Mouse (Mus musculus): ENCODE measurements around the gene Phex. TPM values are rescaled to one million over a fixed set of nuclear protein-coding genes. Genes with fewer than 3 reads are reported as not detected.

Gene Phex
- total RNA-seq, 1 experiment, result 0.36 TPM

GRCm38 (mm10) chrX:157434768-157435167 is 19.7 kb upstream of the Phex start:
- no peak overlapping the region for H3K27ac ChIP-seq (ENCODE audit: insufficient read depth, low read depth, low read length, poor library complexity, severe bottlenecking)
- H3K4me3 ChIP-seq (ENCODE audit: insufficient read depth in 1 of 2, low read depth in 1 of 2, low read length in 2 of 2, poor library complexity in 1 of 2, severe bottlenecking in 1 of 2), result no peak overlapping the region
- no peak overlapping the region for H3K9ac ChIP-seq (ENCODE audit: insufficient read depth, low read depth, low read length, poor library complexity, severe bottlenecking)
- no peaks in the 10 kb centered on the region for H3K4me1 ChIP-seq (ENCODE audit: control insufficient read depth in 2 of 2, insufficient read depth in 2 of 2, low read length in 2 of 2, poor library complexity in 1 of 2)
- H3K36me3 ChIP-seq (ENCODE audit: control insufficient read depth, insufficient read depth, low read length, poor library complexity, severe bottlenecking), result peaks cover 3% of the 10 kb centered on the region; the same call in 1 of the 2 replicates
- no peak for TF ChIP-seq ZNF384 (IDR thresholded peaks at IDR 0.05; ENCODE audit: low read depth, low read length)
- in situ Hi-C loops (cut with MboI; ENCODE audit: low sequenced_read_pairs in 2 of 2, unreplicated experiment in 2 of 2), result no loop called here
- DNase-seq (ENCODE audit: low read depth, low spot score), result no peak
- no peaks in the 10 kb centered on the region for H3K9me3 ChIP-seq (ENCODE audit: control insufficient read depth, insufficient read depth, low read depth, low read length)

GRCm38 (mm10) chrX:157419451-157419850 is 4.3 kb upstream of the Phex start:
- no peak overlapping the region for H3K9ac ChIP-seq (ENCODE audit: insufficient read depth, low read depth, low read length, poor library complexity, severe bottlenecking)
- no peak overlapping the region for H3K27ac ChIP-seq (ENCODE audit: insufficient read depth, low read depth, low read length, poor library complexity, severe bottlenecking)
- TF ChIP-seq HCFC1 (IDR thresholded peaks at IDR 0.05; ENCODE audit: borderline replicate concordance, insufficient read depth, low read length) (no peak), MAFK (IDR thresholded peaks at IDR 0.05; ENCODE audit: insufficient read depth, low read depth, low read length) (no peak), ZC3H11A (IDR thresholded peaks at IDR 0.05; ENCODE audit: borderline replicate concordance, low read depth, low read length) (no peak), ZNF384 (IDR thresholded peaks at IDR 0.05; ENCODE audit: low read depth, low read length) (no peak), CHD2 (IDR thresholded peaks at IDR 0.05; ENCODE audit: low read depth, low read length) (no peak)
- H3K4me3 ChIP-seq (ENCODE audit: insufficient read depth in 1 of 2, low read depth in 1 of 2, low read length in 2 of 2, poor library complexity in 1 of 2, severe bottlenecking in 1 of 2), result no peak overlapping the region
- in situ Hi-C loops (cut with MboI; ENCODE audit: low sequenced_read_pairs in 2 of 2, unreplicated experiment in 2 of 2), result no loop called here
- no peaks in the 10 kb centered on the region for H3K4me1 ChIP-seq (ENCODE audit: control insufficient read depth in 2 of 2, insufficient read depth in 2 of 2, low read length in 2 of 2, poor library complexity in 1 of 2)
- no peak for DNase-seq (ENCODE audit: low read depth, low spot score)
- no peaks in the 10 kb centered on the region for H3K9me3 ChIP-seq (ENCODE audit: control insufficient read depth, insufficient read depth, low read depth, low read length)
- no peaks in the 10 kb centered on the region for H3K36me3 ChIP-seq (ENCODE audit: control insufficient read depth, insufficient read depth, low read length, poor library complexity, severe bottlenecking)

- DNase-seq (ENCODE audit: low read depth, low spot score), result no peak
- Histone ChIP-seq H3K36me3 (ENCODE audit: control insufficient read depth, insufficient read depth, low read length, poor library complexity, severe bottlenecking) (no peaks in the 10 kb centered on the region), H3K4me3 (ENCODE audit: insufficient read depth in 1 of 2, low read depth in 1 of 2, low read length in 2 of 2, poor library complexity in 1 of 2, severe bottlenecking in 1 of 2) (no peak overlapping the region), H3K9me3 (ENCODE audit: control insufficient read depth, insufficient read depth, low read depth, low read length) (no peaks in the 10 kb centered on the region), H3K9ac (ENCODE audit: insufficient read depth, low read depth, low read length, poor library complexity, severe bottlenecking) (no peak overlapping the region), H3K27ac (ENCODE audit: insufficient read depth, low read depth, low read length, poor library complexity, severe bottlenecking) (no peak overlapping the region), H3K4me1 (ENCODE audit: control insufficient read depth in 2 of 2, insufficient read depth in 2 of 2, low read length in 2 of 2, poor library complexity in 1 of 2) (no peaks in the 10 kb centered on the region)
- in situ Hi-C loops (cut with MboI; ENCODE audit: low sequenced_read_pairs in 2 of 2, unreplicated experiment in 2 of 2), result no loop called here
- TF ChIP-seq CHD2 (IDR thresholded peaks at IDR 0.05; ENCODE audit: low read depth, low read length) (no peak), HCFC1 (IDR thresholded peaks at IDR 0.05; ENCODE audit: borderline replicate concordance, insufficient read depth, low read length) (no peak), ZNF384 (IDR thresholded peaks at IDR 0.05; ENCODE audit: low read depth, low read length) (no peak), MAFK (IDR thresholded peaks at IDR 0.05; ENCODE audit: insufficient read depth, low read depth, low read length) (no peak), ZC3H11A (IDR thresholded peaks at IDR 0.05; ENCODE audit: borderline replicate concordance, low read depth, low read length) (no peak)
Measured at GRCm38 (mm10) chrX:157404919-157405318, 10.2 kb downstream of the Phex start.

- TF ChIP-seq CHD2 (IDR thresholded peaks at IDR 0.05; ENCODE audit: low read depth, low read length), result no peak
- no peak for TF ChIP-seq HCFC1 (IDR thresholded peaks at IDR 0.05; ENCODE audit: borderline replicate concordance, insufficient read depth, low read length)
- no peak for TF ChIP-seq MAFK (IDR thresholded peaks at IDR 0.05; ENCODE audit: insufficient read depth, low read depth, low read length)
- no peak for TF ChIP-seq ZNF384 (IDR thresholded peaks at IDR 0.05; ENCODE audit: low read depth, low read length)
- TF ChIP-seq ZC3H11A (IDR thresholded peaks at IDR 0.05; ENCODE audit: borderline replicate concordance, low read depth, low read length), result no peak
- in situ Hi-C loops (cut with MboI; ENCODE audit: low sequenced_read_pairs in 2 of 2, unreplicated experiment in 2 of 2), result no loop called here
- Histone ChIP-seq H3K4me1 (ENCODE audit: control insufficient read depth in 2 of 2, insufficient read depth in 2 of 2, low read length in 2 of 2, poor library complexity in 1 of 2) (no peaks in the 10 kb centered on the region), H3K9ac (ENCODE audit: insufficient read depth, low read depth, low read length, poor library complexity, severe bottlenecking) (no peak overlapping the region), H3K36me3 (ENCODE audit: control insufficient read depth, insufficient read depth, low read length, poor library complexity, severe bottlenecking) (no peaks in the 10 kb centered on the region), H3K27ac (ENCODE audit: insufficient read depth, low read depth, low read length, poor library complexity, severe bottlenecking) (no peak overlapping the region), H3K4me3 (ENCODE audit: insufficient read depth in 1 of 2, low read depth in 1 of 2, low read length in 2 of 2, poor library complexity in 1 of 2, severe bottlenecking in 1 of 2) (no peak overlapping the region), H3K9me3 (ENCODE audit: control insufficient read depth, insufficient read depth, low read depth, low read length) (no peaks in the 10 kb centered on the region)
- no peak for DNase-seq (ENCODE audit: low read depth, low spot score)
Measured at GRCm38 (mm10) chrX:157391241-157391640, 23.9 kb downstream of the Phex start.

- H3K4me3 ChIP-seq (ENCODE audit: insufficient read depth in 1 of 2, low read depth in 1 of 2, low read length in 2 of 2, poor library complexity in 1 of 2, severe bottlenecking in 1 of 2), result no peak overlapping the region
- no peak for DNase-seq (ENCODE audit: low read depth, low spot score)
- no peaks in the 10 kb centered on the region for H3K9me3 ChIP-seq (ENCODE audit: control insufficient read depth, insufficient read depth, low read depth, low read length)
- no peak overlapping the region for H3K9ac ChIP-seq (ENCODE audit: insufficient read depth, low read depth, low read length, poor library complexity, severe bottlenecking)
- in situ Hi-C loops (cut with MboI; ENCODE audit: low sequenced_read_pairs in 2 of 2, unreplicated experiment in 2 of 2), result no loop called here
- no peaks in the 10 kb centered on the region for H3K4me1 ChIP-seq (ENCODE audit: control insufficient read depth in 2 of 2, insufficient read depth in 2 of 2, low read length in 2 of 2, poor library complexity in 1 of 2)
- no peaks in the 10 kb centered on the region for H3K36me3 ChIP-seq (ENCODE audit: control insufficient read depth, insufficient read depth, low read length, poor library complexity, severe bottlenecking)
- H3K27ac ChIP-seq (ENCODE audit: insufficient read depth, low read depth, low read length, poor library complexity, severe bottlenecking), result no peak overlapping the region
- TF ChIP-seq ZNF384 (IDR thresholded peaks at IDR 0.05; ENCODE audit: low read depth, low read length), result no peak
- TF ChIP-seq MAFK (IDR thresholded peaks at IDR 0.05; ENCODE audit: insufficient read depth, low read depth, low read length), result no peak
- no peak for TF ChIP-seq HCFC1 (IDR thresholded peaks at IDR 0.05; ENCODE audit: borderline replicate concordance, insufficient read depth, low read length)
- TF ChIP-seq CHD2 (IDR thresholded peaks at IDR 0.05; ENCODE audit: low read depth, low read length), result no peak
- no peak for TF ChIP-seq ZC3H11A (IDR thresholded peaks at IDR 0.05; ENCODE audit: borderline replicate concordance, low read depth, low read length)
Measured at GRCm38 (mm10) chrX:157390102-157390501, 25.0 kb downstream of the Phex start.
